Mouse (Mus musculus): Measurements from ENCODE around the gene Polh. TPM values are rescaled to one million over a fixed set of nuclear protein-coding genes. Genes with fewer than 3 reads are reported as not detected.

The Polh gene
- polyA plus RNA-seq, 1 experiment from 2014 or later, result 8.9 TPM

- 19% methylated on average over 12 of the region's 12 CpGs for WGBS (ENCODE audit: insufficient replicate concordance)
- peaks cover 7% of the 10 kb centered on the region; the same call in 1 of the 2 replicates for H3K4me1 ChIP-seq (ENCODE audit: insufficient read depth)
- DNase-seq, result peak; percentile 81
- no peaks in the 10 kb centered on the region for H3K9me3 ChIP-seq (ENCODE audit: low read length)
- H3K36me3 ChIP-seq (replicated peaks; ENCODE audit: insufficient read depth, low read length), result peaks cover 24% of the 10 kb centered on the region
- no peaks in the 10 kb centered on the region for H3K27me3 ChIP-seq (ENCODE audit: insufficient read depth, low read length)
- H3K27ac ChIP-seq (ENCODE audit: low read depth), result no peak overlapping the region
- peak; percentile 94 for TF ChIP-seq CTCF (IDR thresholded peaks at IDR 0.05; ENCODE audit: low read depth)
- TF ChIP-seq EP300 (IDR thresholded peaks at IDR 0.05; ENCODE audit: low read depth), result no peak
- peak; percentile 33; the same call in 1 of the 2 replicates for ATAC-seq
- H3K9ac ChIP-seq (replicated peaks), result no peak overlapping the region
- no peak overlapping the region for H3K4me2 ChIP-seq (ENCODE audit: low read depth, low read length)
- H3K4me3 ChIP-seq (ENCODE audit: low read depth, low read length), result no peak overlapping the region
Observed at GRCm38 (mm10) chr17:46132058-46132718, 70.3 kb downstream of the Polh start.

GRCm38 (mm10) chr17:46129741-46130498, 72.5 kb downstream of the Polh start:
- peaks cover 7% of the 10 kb centered on the region; the same call in 1 of the 2 replicates for H3K4me1 ChIP-seq (ENCODE audit: insufficient read depth)
- H3K27ac ChIP-seq (ENCODE audit: low read depth), result no peak overlapping the region
- H3K27me3 ChIP-seq (ENCODE audit: insufficient read depth, low read length), result no peaks in the 10 kb centered on the region
- DNase-seq (no peak), ATAC-seq (no peak)
- no peak overlapping the region for H3K9ac ChIP-seq (replicated peaks)
- no peaks in the 10 kb centered on the region for H3K9me3 ChIP-seq (ENCODE audit: low read length)
- TF ChIP-seq EP300 (IDR thresholded peaks at IDR 0.05; ENCODE audit: low read depth), result no peak
- TF ChIP-seq CTCF (IDR thresholded peaks at IDR 0.05; ENCODE audit: low read depth), result no peak
- H3K4me3 ChIP-seq (ENCODE audit: low read depth, low read length), result no peak overlapping the region
- H3K4me2 ChIP-seq (ENCODE audit: low read depth, low read length), result no peak overlapping the region
- 73% methylated on average over 13 of the region's 13 CpGs for WGBS (ENCODE audit: insufficient replicate concordance)
- H3K36me3 ChIP-seq (replicated peaks; ENCODE audit: insufficient read depth, low read length), result peaks cover 45% of the 10 kb centered on the region

- Histone ChIP-seq H3K4me3 (ENCODE audit: low read depth, low read length) (no peak overlapping the region), H3K4me2 (ENCODE audit: low read depth, low read length) (no peak overlapping the region), H3K27ac (ENCODE audit: low read depth) (no peak overlapping the region), H3K9me3 (ENCODE audit: low read length) (no peaks in the 10 kb centered on the region), H3K27me3 (ENCODE audit: insufficient read depth, low read length) (no peaks in the 10 kb centered on the region), H3K36me3 (replicated peaks; ENCODE audit: insufficient read depth, low read length) (peaks cover 63% of the 10 kb centered on the region), H3K9ac (replicated peaks) (no peak overlapping the region), H3K4me1 (ENCODE audit: insufficient read depth) (peaks cover 7% of the 10 kb centered on the region; the same call in 1 of the 2 replicates)
- no peak for TF ChIP-seq EP300 (IDR thresholded peaks at IDR 0.05; ENCODE audit: low read depth)
- WGBS (ENCODE audit: insufficient replicate concordance), result 82% methylated on average over 6 of the region's 6 CpGs
- ATAC-seq (no peak), DNase-seq (no peak)
Observed at GRCm38 (mm10) chr17:46127814-46128493, 74.5 kb downstream of the Polh start.

GRCm38 (mm10) chr17:46126608-46127007, 75.8 kb downstream of the Polh start:
- DNase-seq (no peak), ATAC-seq (no peak)
- Histone ChIP-seq H3K36me3 (replicated peaks; ENCODE audit: insufficient read depth, low read length) (peaks cover 74% of the 10 kb centered on the region), H3K4me1 (ENCODE audit: insufficient read depth) (no peaks in the 10 kb centered on the region), H3K4me2 (ENCODE audit: low read depth, low read length) (no peak overlapping the region), H3K27ac (ENCODE audit: low read depth) (no peak overlapping the region), H3K4me3 (ENCODE audit: low read depth, low read length) (no peak overlapping the region), H3K9ac (replicated peaks) (no peak overlapping the region), H3K9me3 (ENCODE audit: low read length) (no peaks in the 10 kb centered on the region), H3K27me3 (ENCODE audit: insufficient read depth, low read length) (no peaks in the 10 kb centered on the region)
- WGBS (ENCODE audit: insufficient replicate concordance), result 83% methylated on average over 6 of the region's 6 CpGs
- no peak for TF ChIP-seq CTCF (IDR thresholded peaks at IDR 0.05; ENCODE audit: low read depth)
- no peak for TF ChIP-seq EP300 (IDR thresholded peaks at IDR 0.05; ENCODE audit: low read depth)

GRCm38 (mm10) chr17:46123953-46124700, 78.3 kb downstream of the Polh start:
- 86% methylated on average over 12 of the region's 12 CpGs for WGBS (ENCODE audit: insufficient replicate concordance)
- Histone ChIP-seq H3K4me1 (ENCODE audit: insufficient read depth) (no peaks in the 10 kb centered on the region), H3K36me3 (replicated peaks; ENCODE audit: insufficient read depth, low read length) (peaks cover 80% of the 10 kb centered on the region), H3K27ac (ENCODE audit: low read depth) (no peak overlapping the region), H3K4me3 (ENCODE audit: low read depth, low read length) (no peak overlapping the region), H3K9ac (replicated peaks) (no peak overlapping the region), H3K9me3 (ENCODE audit: low read length) (no peaks in the 10 kb centered on the region), H3K4me2 (ENCODE audit: low read depth, low read length) (no peak overlapping the region), H3K27me3 (ENCODE audit: insufficient read depth, low read length) (no peaks in the 10 kb centered on the region)
- DNase-seq (no peak), ATAC-seq (no peak)
- TF ChIP-seq CTCF (IDR thresholded peaks at IDR 0.05; ENCODE audit: low read depth) (no peak), EP300 (IDR thresholded peaks at IDR 0.05; ENCODE audit: low read depth) (no peak)

Measured in liver, postnatal 0 days (tissue).